Mouse (Mus musculus): ENCODE results near the gene Epb41.

Gene Epb41

GRCm38 (mm10) chr4:132074077-132074932 is 816 bp downstream of the Epb41 start, which contains the start of gene Gm10300:
Gene Gm10300 (plus strand): TSS chr4:132074697.
- DNase-seq (ENCODE audit: low read depth) = peak; percentile 68

DNA sequence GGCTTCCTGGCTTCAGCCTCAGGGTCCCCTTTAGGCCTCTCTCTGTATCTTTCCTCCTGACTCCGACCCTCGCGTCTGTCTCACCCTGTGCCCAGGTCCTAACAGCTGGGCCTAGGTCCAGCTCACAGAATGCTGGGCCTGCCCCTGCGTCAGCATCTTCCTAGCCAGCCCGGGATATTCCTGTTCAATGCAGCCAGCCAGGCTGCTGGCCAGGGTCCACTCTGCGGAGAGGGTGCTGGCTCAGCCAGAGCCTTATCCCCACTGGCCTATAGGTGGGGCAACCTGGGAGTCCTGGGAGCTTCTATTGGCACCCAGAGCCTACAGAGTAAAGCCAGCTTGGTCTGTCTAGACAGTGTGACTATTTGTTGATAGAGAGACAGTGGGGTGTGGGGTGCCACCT is 2.2 kb downstream of the Epb41 start:
- no peak for DNase-seq (ENCODE audit: low read depth)

DNA sequence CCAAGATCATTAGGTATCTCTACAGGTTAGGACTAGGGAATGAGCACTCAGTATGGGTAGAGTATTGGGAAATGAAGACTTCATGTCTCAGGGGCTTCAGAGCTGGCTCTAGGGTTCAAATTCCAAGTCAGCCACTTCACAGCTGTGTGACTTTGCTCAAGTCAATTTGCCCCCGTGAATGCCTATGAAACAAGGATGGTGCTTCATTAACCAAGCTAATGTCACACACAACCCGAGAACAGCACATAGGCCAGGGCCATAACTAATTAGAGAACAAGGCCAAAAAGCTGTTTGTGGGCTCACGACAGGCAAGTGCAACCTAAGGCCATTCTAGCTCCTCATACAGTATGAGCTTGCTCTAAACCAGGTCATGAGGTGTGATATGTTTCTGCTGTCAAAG is 3.0 kb downstream of the Epb41 start:
- no peak for DNase-seq (ENCODE audit: low read depth)

DNA sequence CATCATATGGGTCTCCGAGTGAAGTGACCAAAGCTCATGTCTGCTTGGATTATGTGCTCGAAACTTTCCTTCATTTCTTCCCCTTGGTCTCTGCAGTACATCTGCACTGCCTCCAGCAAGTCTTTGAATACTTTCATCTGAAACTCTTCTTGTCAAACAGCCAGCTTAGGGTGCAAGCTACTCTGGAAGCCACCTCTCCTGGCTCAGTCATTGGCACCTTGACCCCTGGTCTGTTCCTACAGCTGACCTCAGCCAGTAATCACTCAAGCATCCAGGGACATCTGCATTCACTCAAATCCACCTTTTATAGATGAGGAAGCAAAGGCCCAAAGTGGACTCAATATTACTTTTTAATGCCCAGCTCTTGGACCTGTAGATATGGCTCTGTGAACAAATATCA is 3.4 kb downstream of the Epb41 start:
- DNase-seq (ENCODE audit: low read depth) = no peak

- no peak for DNase-seq (ENCODE audit: low read depth)
These were observed 7.2 kb downstream of the Epb41 start for GRCm38 (mm10) chr4:132067938-132068235.

GRCm38 (mm10) chr4:132067112-132067937 is 7.8 kb downstream of the Epb41 start:
- DNase-seq (ENCODE audit: low read depth) = no peak

- no peak for DNase-seq (ENCODE audit: low read depth)
These were observed 8.9 kb downstream of the Epb41 start for GRCm38 (mm10) chr4:132066101-132066773.

- DNase-seq (ENCODE audit: low read depth) = no peak
These were observed 9.5 kb downstream of the Epb41 start for GRCm38 (mm10) chr4:132065578-132065977.

- DNase-seq (ENCODE audit: low read depth) = no peak
These were observed 10.6 kb downstream of the Epb41 start for GRCm38 (mm10) chr4:132064550-132064949.

DNA sequence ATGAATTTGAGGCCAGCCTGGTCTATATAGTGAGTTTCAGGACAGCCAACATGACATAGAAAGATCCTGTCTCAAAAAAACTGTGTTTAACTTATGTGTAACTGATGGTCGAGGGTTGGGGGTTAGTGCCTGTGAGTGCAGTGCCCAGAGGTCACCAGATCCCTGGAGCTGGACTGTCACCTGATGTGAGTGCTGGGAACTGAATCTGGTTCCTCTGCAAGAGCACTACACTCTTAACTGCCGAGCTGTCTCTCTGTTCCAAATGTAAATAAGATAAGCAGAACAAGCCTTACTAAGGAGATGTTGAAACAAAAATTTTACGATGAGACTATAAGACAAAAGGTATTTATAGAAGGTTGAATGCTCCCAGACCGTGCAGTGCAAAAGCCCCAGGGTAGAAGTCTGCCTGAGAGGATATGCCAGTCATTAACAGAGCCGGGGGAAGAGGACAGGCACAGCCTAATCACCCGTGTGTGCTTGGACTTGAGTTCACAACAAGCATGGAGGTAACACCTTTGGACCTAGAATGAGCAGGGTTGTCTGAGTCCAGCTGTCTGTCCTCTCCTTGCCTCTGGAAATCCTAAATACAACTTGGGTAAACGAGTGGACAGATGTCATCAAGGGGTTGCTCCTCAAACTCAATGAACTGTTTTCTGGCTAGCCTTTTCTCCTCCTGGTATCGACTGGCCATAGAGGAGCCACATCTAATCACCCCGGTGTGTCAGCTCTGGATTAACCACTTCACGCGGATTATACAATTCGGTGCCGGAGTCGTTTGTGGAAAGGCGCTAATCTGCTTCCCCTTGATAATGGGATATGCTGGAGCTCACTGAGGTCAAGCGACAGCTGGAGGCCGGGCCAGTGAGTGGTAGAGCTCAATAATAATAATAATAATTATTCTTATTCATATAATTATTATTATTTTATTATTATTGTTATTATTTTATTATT is 11.9 kb downstream of the Epb41 start:
- no peak for DNase-seq (ENCODE audit: low read depth)

DNA sequence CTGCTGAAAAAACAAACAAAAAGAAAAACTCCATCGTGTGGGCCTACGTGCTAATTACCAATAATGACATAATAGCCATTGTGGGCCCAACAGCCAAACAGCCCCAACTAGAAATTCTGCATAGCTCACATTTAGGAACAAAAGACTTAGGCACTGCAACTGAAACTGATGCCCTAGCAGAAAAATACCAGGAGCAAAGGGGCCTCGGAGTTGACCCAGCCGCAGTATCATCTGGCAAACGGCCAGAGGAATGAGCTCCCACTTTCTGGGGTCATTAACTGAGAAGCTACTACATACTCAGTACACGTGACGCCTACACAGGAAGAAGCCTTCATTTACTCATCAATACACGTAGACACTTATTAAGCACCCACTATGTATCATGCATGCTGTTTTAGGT is 12.8 kb downstream of the Epb41 start:
- no peak for DNase-seq (ENCODE audit: low read depth)

GRCm38 (mm10) chr4:132060040-132060832 is 14.9 kb downstream of the Epb41 start:
- no peak for DNase-seq (ENCODE audit: low read depth)

DNA sequence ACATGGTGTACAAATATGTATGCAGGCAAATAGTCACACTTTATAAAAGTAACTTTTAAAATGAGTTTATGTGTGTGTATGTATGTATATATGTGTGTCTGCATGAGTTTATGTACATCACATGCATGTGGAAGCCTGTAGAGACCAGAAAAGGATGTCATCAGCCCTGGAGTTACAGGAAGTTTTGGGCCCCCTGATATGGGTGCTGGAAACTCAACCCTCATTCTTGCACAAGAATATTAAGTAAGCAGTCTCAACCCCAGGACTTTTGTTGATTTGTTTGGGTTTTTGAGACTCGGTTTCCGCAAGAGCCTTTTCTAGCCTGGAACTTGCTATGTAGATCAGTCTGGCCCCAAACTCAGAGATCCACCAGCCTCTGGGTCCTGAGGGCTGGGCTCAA is 15.6 kb downstream of the Epb41 start:
- no peak for DNase-seq (ENCODE audit: low read depth)

GRCm38 (mm10) chr4:132057311-132057710 is 17.8 kb downstream of the Epb41 start:
- DNase-seq (ENCODE audit: low read depth) = no peak

DNA sequence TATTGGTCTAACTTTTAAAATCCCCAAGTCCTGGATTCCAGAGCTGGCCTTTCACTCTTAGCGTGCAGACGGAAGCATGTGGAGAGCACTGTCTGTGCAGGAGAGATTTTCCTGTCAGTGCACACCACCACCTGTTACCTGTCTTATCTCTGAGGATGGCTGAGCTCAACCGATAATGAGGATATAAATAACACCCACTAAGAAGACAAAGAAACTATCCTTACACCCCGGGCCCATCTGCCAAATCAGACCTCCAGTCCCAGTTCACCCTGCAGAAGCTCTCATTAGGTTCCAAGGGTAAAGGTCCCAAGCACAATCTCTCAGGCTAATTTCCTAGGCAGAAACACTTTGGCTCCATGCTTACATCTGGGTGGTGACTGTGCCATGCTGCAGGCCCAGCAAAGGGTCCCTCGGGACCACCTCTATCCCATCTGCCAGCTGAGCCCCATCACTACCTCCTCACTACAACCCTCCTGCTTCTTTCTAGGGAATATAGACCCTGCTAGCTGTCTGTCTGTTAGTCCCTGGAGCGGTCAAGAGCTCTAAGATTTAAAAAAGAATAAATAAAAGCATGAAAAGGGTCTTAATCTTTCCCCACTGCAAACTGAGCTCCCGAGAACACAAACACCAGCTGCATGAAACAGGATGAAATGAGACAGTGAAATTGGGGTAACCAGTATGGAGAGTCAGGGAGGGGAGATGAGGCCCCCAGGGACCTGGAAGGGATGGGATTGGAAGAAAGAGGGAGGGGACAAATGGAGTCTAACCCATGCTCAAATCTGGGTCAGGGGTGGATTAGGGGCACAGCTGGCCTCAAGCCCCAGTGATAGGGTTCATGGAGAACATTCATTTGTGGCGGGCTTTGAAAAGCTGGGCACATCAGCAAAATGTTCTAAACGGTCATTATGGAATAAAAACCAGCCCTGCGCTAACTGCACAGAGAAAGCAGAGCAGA is 23.5 kb downstream of the Epb41 start:
- no peak for DNase-seq (ENCODE audit: low read depth)

GRCm38 (mm10) chr4:132049549-132050200 is 25.4 kb downstream of the Epb41 start:
- peak; percentile 51 for DNase-seq (ENCODE audit: low read depth)

GRCm38 (mm10) chr4:132048995-132049404 is 26.1 kb downstream of the Epb41 start:
- DNase-seq (ENCODE audit: low read depth) = peak; percentile 86

DNA sequence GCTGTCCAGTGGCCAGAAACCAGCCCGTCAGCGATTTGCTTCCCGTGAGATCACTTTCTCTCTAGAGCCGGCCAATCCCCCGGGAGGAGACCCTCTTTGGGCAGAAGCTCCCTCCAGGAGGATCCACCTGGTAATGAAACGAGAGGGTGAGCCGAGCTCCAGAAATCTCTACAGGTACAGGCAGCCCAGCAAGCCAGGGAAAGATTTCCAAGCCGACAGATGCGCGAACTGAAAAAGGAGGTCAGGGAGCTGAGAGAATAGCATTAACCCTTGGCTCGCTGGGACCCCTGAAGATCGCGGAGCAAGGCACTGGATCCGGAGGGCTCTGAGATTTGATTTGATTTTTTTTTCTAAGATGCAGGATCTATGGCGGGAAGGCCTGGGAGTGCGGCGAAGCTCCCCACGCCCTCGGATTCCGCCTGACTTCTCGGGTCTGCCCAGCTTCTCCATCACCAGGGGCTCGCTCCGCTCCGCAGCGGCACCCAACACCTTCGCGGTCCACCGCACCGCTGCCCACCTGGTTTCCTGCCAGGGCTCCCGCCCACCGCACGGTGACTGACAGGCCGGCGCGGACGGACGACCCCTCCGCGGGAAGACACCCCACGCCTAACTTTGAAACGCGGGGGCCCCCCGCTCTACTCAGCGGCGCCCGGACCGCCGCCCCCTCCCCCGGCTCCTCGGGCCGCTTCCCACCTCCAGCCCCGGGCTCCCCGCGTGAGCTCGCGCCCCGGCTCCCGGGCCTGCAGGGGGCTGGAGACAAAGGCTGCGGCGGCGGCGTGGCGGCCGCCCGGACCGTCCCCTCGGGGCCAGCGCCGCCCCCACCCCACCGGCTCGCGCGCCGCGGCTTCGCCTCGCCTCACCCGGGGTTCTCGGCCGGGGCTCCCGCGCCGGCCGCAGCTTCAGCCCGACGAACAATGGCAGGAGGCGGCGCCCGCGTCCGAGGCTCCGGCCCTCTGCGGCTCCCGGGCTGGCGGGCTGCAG is 26.8 kb downstream of the Epb41 start:
- peak; percentile 65 for DNase-seq (ENCODE audit: low read depth)

Data from induced T-regulatory cell, adult 2 months (primary cell).